Mouse (Mus musculus): Measurements from ENCODE around the gene Aatk. TPM values are rescaled to one million over a fixed set of nuclear protein-coding genes. Genes with fewer than 3 reads are reported as not detected.

Aatk gene
- polyA plus RNA-seq, 1 experiment from 2014 or later = 5.9 TPM

DNA sequence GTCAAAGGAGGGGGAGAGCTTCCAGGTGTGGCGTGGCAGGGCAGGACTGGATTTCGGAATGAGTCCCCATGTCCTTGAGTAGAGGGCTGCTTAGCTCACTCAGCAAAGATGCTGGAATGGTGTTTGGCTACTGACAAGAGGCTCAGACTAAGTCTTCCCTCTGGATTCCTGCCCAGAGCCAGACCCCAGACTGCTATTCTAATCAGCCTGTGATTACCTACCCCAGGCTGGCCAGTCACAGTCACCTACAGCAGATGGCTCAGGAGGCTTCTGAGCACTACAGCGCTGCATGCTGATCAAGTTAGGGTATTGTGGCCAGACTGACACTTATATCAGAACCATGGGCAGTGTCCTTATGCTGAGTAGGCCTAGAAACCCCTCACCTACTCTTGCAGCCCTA, 64.7 kb downstream of the Aatk start:
- Histone ChIP-seq H3K9me3 (no peaks in the 10 kb centered on the region), H3K9ac (no peak overlapping the region), H3K27ac (no peak overlapping the region), H3K27me3 (no peaks in the 10 kb centered on the region), H3K4me2 (replicated peaks) (no peak overlapping the region), H3K4me1 (no peaks in the 10 kb centered on the region), H3K36me3 (peaks cover 3% of the 10 kb centered on the region; the same call in 1 of the 2 replicates), H3K4me3 (no peak overlapping the region)
- 90% methylated on average over 3 of the region's 3 CpGs for WGBS
- ATAC-seq (ENCODE audit: insufficient number of reproducible peaks, insufficient read depth, low FRiP score, low TSS enrichment) = no peak

- Histone ChIP-seq H3K4me1 (no peaks in the 10 kb centered on the region), H3K9ac (no peak overlapping the region), H3K4me3 (no peak overlapping the region), H3K27ac (no peak overlapping the region), H3K27me3 (no peaks in the 10 kb centered on the region), H3K9me3 (no peaks in the 10 kb centered on the region), H3K36me3 (peaks cover 3% of the 10 kb centered on the region; the same call in 1 of the 2 replicates), H3K4me2 (replicated peaks) (no peak overlapping the region)
- 64% methylated on average over 3 of the region's 3 CpGs for WGBS
- no peak for ATAC-seq (ENCODE audit: insufficient number of reproducible peaks, insufficient read depth, low FRiP score, low TSS enrichment)
These were observed 65.2 kb downstream of the Aatk start for GRCm38 (mm10) chr11:119981769-119982168.

GRCm38 (mm10) chr11:119979596-119980385, 67.2 kb downstream of the Aatk start:
- no peak overlapping the region for H3K9ac ChIP-seq
- 85% methylated on average over 10 of the region's 10 CpGs for WGBS
- no peak overlapping the region for H3K4me3 ChIP-seq
- no peaks in the 10 kb centered on the region for H3K27me3 ChIP-seq
- H3K4me1 ChIP-seq = no peaks in the 10 kb centered on the region
- no peaks in the 10 kb centered on the region for H3K9me3 ChIP-seq
- H3K27ac ChIP-seq = no peak overlapping the region
- H3K36me3 ChIP-seq = peaks cover 3% of the 10 kb centered on the region; the same call in 1 of the 2 replicates
- H3K4me2 ChIP-seq (replicated peaks) = no peak overlapping the region
- ATAC-seq (ENCODE audit: insufficient number of reproducible peaks, insufficient read depth, low FRiP score, low TSS enrichment) = no peak

GRCm38 (mm10) chr11:119978701-119979100, 68.3 kb downstream of the Aatk start:
- no peak for ATAC-seq (ENCODE audit: insufficient number of reproducible peaks, insufficient read depth, low FRiP score, low TSS enrichment)
- Histone ChIP-seq H3K36me3 (peaks cover 6% of the 10 kb centered on the region), H3K4me2 (replicated peaks) (no peak overlapping the region), H3K27ac (no peak overlapping the region), H3K4me3 (no peak overlapping the region), H3K9ac (no peak overlapping the region), H3K4me1 (no peaks in the 10 kb centered on the region), H3K9me3 (no peaks in the 10 kb centered on the region), H3K27me3 (no peaks in the 10 kb centered on the region)
- WGBS = 90% methylated on average over 4 of the region's 4 CpGs

DNA sequence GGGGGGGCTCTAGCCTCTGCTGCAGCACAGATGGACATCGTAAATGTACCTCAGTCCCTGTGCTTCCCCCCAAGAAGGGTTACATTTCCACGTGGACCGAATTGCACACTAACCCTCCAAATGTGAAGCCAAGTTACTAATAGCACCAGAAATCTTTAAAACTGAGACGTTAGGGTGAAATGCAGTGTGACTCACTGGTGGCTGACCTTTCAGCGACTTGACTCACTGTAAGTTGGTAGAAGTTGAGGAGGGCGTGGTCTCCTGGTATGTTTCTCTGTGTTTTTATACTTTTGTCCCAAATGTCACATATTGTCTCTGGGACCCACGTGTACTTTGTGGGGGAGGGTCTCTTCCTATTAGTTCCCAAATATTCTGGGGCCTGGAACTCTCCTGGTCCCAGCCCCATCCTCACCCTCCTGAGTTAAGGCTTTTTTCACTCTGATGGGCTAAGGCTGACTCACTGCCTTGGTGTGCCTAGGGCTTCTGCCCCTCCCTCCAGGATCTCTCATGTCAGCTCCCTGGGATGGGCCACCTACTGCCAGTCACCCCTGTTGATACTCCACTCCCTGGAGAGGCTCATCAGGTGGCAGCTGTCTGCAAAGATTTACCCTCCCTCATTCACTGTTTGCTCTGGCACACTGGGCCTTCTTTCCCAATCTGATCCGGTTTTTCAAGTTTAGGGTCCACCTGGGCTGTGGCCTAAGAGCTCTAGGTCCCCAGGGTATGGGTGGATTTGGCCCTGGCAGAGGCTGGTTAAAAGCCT, 71.0 kb downstream of the Aatk start:
- 77% methylated on average over 8 of the region's 8 CpGs for WGBS
- no peak overlapping the region for H3K4me2 ChIP-seq (replicated peaks)
- no peak overlapping the region for H3K9ac ChIP-seq
- no peak overlapping the region for H3K27ac ChIP-seq
- no peaks in the 10 kb centered on the region for H3K4me1 ChIP-seq
- H3K9me3 ChIP-seq = no peaks in the 10 kb centered on the region
- 0 out of 2 replicates have a peak, but pooled peaks have one; percentile 53 for ATAC-seq (ENCODE audit: insufficient number of reproducible peaks, insufficient read depth, low FRiP score, low TSS enrichment)
- peaks cover 2% of the 10 kb centered on the region; the same call in 1 of the 2 replicates for H3K36me3 ChIP-seq
- no peak overlapping the region for H3K4me3 ChIP-seq
- H3K27me3 ChIP-seq = no peaks in the 10 kb centered on the region

DNA sequence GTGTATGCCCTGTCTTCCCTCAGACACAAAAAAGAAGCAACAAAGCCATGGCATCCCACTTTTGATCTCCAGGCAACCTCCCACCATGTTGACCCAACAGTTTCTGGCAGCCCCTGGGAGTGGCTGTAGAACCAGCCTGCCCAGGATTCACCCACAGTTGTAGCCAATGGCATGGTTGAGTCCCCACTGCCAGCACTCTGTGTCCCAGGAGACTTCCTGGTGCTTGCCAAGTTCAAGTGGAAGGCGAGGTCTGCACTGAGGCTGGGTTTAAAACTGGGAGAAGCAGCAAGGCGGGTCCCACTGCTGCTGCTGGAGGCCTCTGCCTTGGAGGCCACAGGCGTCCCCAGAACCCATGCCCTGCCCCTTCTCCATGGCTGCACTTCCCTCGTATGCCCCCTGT, 73.2 kb downstream of the Aatk start:
- no peaks in the 10 kb centered on the region for H3K27me3 ChIP-seq
- no peak overlapping the region for H3K4me2 ChIP-seq (replicated peaks)
- H3K4me3 ChIP-seq = no peak overlapping the region
- H3K9me3 ChIP-seq = no peaks in the 10 kb centered on the region
- H3K4me1 ChIP-seq = no peaks in the 10 kb centered on the region
- peaks cover 2% of the 10 kb centered on the region; the same call in 1 of the 2 replicates for H3K36me3 ChIP-seq
- no peak for ATAC-seq (ENCODE audit: insufficient number of reproducible peaks, insufficient read depth, low FRiP score, low TSS enrichment)
- no peak overlapping the region for H3K9ac ChIP-seq
- WGBS = 89% methylated on average over 4 of the region's 4 CpGs
- no peak overlapping the region for H3K27ac ChIP-seq

GRCm38 (mm10) chr11:119970021-119970851, 76.7 kb downstream of the Aatk start:
- 73% methylated on average over 12 of the region's 12 CpGs for WGBS
- no peaks in the 10 kb centered on the region for H3K4me1 ChIP-seq
- H3K4me2 ChIP-seq (replicated peaks) = no peak overlapping the region
- peaks cover 2% of the 10 kb centered on the region; the same call in 1 of the 2 replicates for H3K36me3 ChIP-seq
- H3K9me3 ChIP-seq = no peaks in the 10 kb centered on the region
- H3K4me3 ChIP-seq = no peak overlapping the region
- H3K27me3 ChIP-seq = no peaks in the 10 kb centered on the region
- H3K9ac ChIP-seq = no peak overlapping the region
- ATAC-seq (ENCODE audit: insufficient number of reproducible peaks, insufficient read depth, low FRiP score, low TSS enrichment) = no peak
- H3K27ac ChIP-seq = no peak overlapping the region

- H3K27me3 ChIP-seq = no peaks in the 10 kb centered on the region
- no peaks in the 10 kb centered on the region for H3K9me3 ChIP-seq
- H3K36me3 ChIP-seq = no peaks in the 10 kb centered on the region
- no peaks in the 10 kb centered on the region for H3K4me1 ChIP-seq
- no peak overlapping the region for H3K27ac ChIP-seq
- H3K4me3 ChIP-seq = no peak overlapping the region
- no peak for ATAC-seq (ENCODE audit: insufficient number of reproducible peaks, insufficient read depth, low FRiP score, low TSS enrichment)
- WGBS = 83% methylated on average over 2 of the region's 2 CpGs
- H3K4me2 ChIP-seq (replicated peaks) = no peak overlapping the region
- H3K9ac ChIP-seq = no peak overlapping the region
These were observed 79.1 kb downstream of the Aatk start for GRCm38 (mm10) chr11:119967892-119968291.

GRCm38 (mm10) chr11:119967401-119967800, 79.6 kb downstream of the Aatk start:
- ATAC-seq (ENCODE audit: insufficient number of reproducible peaks, insufficient read depth, low FRiP score, low TSS enrichment) = no peak
- H3K27ac ChIP-seq = no peak overlapping the region

DNA sequence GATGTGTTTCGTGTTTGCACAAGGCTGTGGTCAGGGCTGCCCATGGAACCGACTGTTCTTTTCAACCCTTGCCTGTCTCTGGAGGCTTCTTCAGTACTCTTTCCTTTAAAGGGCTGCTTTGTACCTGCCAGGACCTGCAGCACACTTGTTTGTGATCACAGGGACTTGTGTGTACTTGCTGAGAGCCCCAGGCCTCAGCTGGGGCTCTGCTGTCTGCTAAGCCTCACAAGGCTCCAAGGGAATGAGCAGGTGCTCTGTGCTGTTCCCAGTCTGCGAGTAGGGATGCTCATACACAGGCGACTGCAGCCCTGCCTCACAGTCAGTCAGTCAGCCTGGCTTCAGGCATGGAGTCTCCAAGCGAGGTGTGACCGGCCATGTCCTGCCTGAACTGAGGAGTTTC, 80.7 kb downstream of the Aatk start:
- H3K27ac ChIP-seq = no peak overlapping the region
- H3K36me3 ChIP-seq = no peaks in the 10 kb centered on the region
- no peak overlapping the region for H3K4me2 ChIP-seq (replicated peaks)
- no peaks in the 10 kb centered on the region for H3K4me1 ChIP-seq
- 78% methylated on average over 6 of the region's 6 CpGs for WGBS
- no peak overlapping the region for H3K9ac ChIP-seq
- H3K4me3 ChIP-seq = no peak overlapping the region
- no peaks in the 10 kb centered on the region for H3K9me3 ChIP-seq
- H3K27me3 ChIP-seq = no peaks in the 10 kb centered on the region
- no peak for ATAC-seq (ENCODE audit: insufficient number of reproducible peaks, insufficient read depth, low FRiP score, low TSS enrichment)

More at GRCm38 (mm10) chr11:119967401-119967800, 79.6 kb downstream of the Aatk start:
- 78% methylated on average over 8 of the region's 8 CpGs for WGBS
- Histone ChIP-seq H3K4me3 (no peak overlapping the region), H3K9ac (no peak overlapping the region), H3K9me3 (no peaks in the 10 kb centered on the region), H3K4me2 (replicated peaks) (no peak overlapping the region), H3K36me3 (no peaks in the 10 kb centered on the region), H3K27me3 (no peaks in the 10 kb centered on the region), H3K4me1 (no peaks in the 10 kb centered on the region)

DNA sequence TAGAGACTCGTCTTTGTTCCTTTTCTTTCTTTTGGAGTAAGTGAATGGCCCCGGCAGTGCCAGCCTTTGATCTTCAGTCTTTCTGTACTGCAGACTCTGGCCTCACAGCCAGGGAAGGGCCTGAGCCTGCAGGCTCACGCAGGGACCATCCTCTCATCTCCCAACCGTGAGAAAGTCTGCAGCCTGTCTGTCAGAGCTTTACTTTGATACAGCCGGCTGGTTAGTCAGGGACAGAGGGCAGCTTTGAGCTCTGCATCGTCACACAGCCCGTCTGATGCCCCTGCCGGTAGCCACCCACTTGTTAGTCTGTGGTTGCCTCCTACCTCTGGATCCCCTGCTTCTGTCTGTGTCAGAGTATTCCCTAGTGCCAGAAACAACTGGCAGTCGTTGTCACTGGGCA, 81.9 kb downstream of the Aatk start:
- Histone ChIP-seq H3K4me2 (replicated peaks) (no peak overlapping the region), H3K4me1 (no peaks in the 10 kb centered on the region), H3K27me3 (no peaks in the 10 kb centered on the region), H3K4me3 (no peak overlapping the region), H3K27ac (no peak overlapping the region), H3K36me3 (no peaks in the 10 kb centered on the region), H3K9me3 (no peaks in the 10 kb centered on the region), H3K9ac (0 out of 2 replicates have a peak overlapping the region, but pooled peaks have one; percentile 3)
- ATAC-seq (ENCODE audit: insufficient number of reproducible peaks, insufficient read depth, low FRiP score, low TSS enrichment) = no peak
- 22% methylated on average over 9 of the region's 9 CpGs for WGBS

Measured in embryonic facial prominence, embryonic 12.5 days (tissue).